In the genomic region with DNA sequence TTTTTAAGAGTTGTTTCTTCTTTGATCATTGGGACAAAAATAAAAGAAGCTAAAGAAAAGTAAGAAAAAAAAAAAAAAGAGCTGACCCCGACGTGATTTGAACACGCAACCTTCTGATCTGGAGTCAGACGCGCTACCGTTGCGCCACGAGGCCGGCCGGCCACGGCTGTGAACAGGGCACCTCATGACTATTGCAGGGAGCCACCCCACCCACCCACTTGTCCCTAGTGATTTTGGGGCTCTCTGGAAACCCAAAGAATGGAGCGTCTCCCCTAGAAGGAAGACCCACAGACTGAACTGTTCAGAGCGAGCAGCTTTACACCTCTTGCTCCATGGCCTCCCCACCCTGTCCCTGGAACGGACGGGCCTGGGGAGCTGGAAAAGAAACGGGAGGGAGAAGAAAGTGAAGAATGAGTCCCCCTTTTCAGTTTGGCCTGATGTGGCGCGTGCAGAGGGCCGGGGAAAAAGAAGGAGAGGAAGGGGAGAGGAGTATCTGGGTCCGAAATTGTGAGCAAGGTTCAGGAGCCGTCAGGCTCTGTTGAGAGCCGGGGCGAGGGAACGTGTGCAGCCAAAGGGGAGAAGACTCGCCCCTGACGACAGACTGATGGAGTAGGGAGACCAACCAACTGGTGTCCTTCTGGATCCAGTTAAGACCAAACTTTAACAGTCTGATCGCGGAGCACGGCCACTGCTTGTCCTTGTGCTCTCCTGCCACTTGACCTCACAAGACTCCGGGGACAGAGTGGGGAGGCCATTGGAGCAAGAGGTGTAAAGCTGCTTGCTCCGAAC, we compare ENCODE assay signal across 8 mouse cellular contexts. TPM values are rescaled to one million over a fixed set of nuclear protein-coding genes. Genes with fewer than 3 reads are reported as not detected.
DNase-seq lines count a peak whose midpoint lies in the region; ATAC-seq and TF ChIP-seq lines count a peak whose summit lies in the region.

No protein-coding gene starts in this region.

- peaks cover 36% of the 10 kb centered on the region for H3K4me1 ChIP-seq in embryonic facial prominence, embryonic 15.5 days
- peaks cover 42% of the 10 kb centered on the region for H3K4me1 ChIP-seq in heart, postnatal 0 days (ENCODE audit: control insufficient read depth, insufficient read depth)

- no peaks in the 10 kb centered on the region for H3K27me3 ChIP-seq in embryonic facial prominence, embryonic 15.5 days
- no peaks in the 10 kb centered on the region for H3K27me3 ChIP-seq in heart, postnatal 0 days (ENCODE audit: control insufficient read depth, insufficient read depth, low read length)

- ATAC-seq in embryonic facial prominence, embryonic 15.5 days (ENCODE audit: insufficient number of reproducible peaks, low FRiP score, low TSS enrichment, low read depth), result peak; percentile 56; the same call in 1 of the 2 replicates
- ATAC-seq in heart, postnatal 0 days (ENCODE audit: insufficient read depth, low read depth), result peak; percentile 29

- H3K9ac ChIP-seq in embryonic facial prominence, embryonic 15.5 days, result peak overlapping the region; percentile 57
- peak overlapping the region; percentile 83 for H3K9ac ChIP-seq in heart, postnatal 0 days (replicated peaks; ENCODE audit: low read depth, low read length)

- peak; percentile 87 for DNase-seq in CD4-positive helper T cell, adult 2 months (ENCODE audit: low read depth, low spot score)
- DNase-seq in adrenal gland, postnatal 36 days, result peak; percentile 82 to 88
- peak; percentile 62 for DNase-seq in heart, postnatal 0 days (ENCODE audit: low spot score)
- DNase-seq in layer of hippocampus, adult 2 months (ENCODE audit: low spot score in 2 of 2), result peak in 1 of 2 experiments; percentile 82
- peak; percentile 87 for DNase-seq in lung, postnatal 10 days
- DNase-seq in retina, postnatal 1 day, result peak; percentile 86
- peak; percentile 68 to 78 for DNase-seq in urinary bladder, adult 18-20 months (ENCODE audit: low spot score in 2 of 2)

- peak; percentile 42; the same call in 1 of the 2 replicates for TF ChIP-seq EP300 in heart, postnatal 0 days (IDR thresholded peaks at IDR 0.05; ENCODE audit: low read depth)

- no peaks in the 10 kb centered on the region for H3K36me3 ChIP-seq in embryonic facial prominence, embryonic 15.5 days
- no peaks in the 10 kb centered on the region for H3K36me3 ChIP-seq in heart, postnatal 0 days (replicated peaks; ENCODE audit: control insufficient read depth, insufficient read depth, low read length)

- H3K4me3 ChIP-seq in embryonic facial prominence, embryonic 15.5 days (replicated peaks), result peak overlapping the region; percentile 72
- peak overlapping the region; percentile 89 for H3K4me3 ChIP-seq in heart, postnatal 0 days (ENCODE audit: low read depth, low read length)
- peak overlapping the region; percentile 68 for H3K4me3 ChIP-seq in layer of hippocampus, adult 2 months

- H3K9me3 ChIP-seq in embryonic facial prominence, embryonic 15.5 days (replicated peaks), result no peaks in the 10 kb centered on the region
- H3K9me3 ChIP-seq in heart, postnatal 0 days (replicated peaks; ENCODE audit: control insufficient read depth, low read length), result no peaks in the 10 kb centered on the region

- under 1% methylated on average over 31 of the region's 31 CpGs for WGBS in embryonic facial prominence, embryonic 15.5 days
- WGBS in heart, postnatal 0 days, result under 1% methylated on average over 31 of the region's 31 CpGs

- TF ChIP-seq CTCF in heart, postnatal 0 days (IDR thresholded peaks at IDR 0.05; ENCODE audit: low read depth), result no peak
- TF ChIP-seq CTCF in layer of hippocampus, adult 2 months (conservative IDR thresholded peaks at IDR 0.05), result no peak

- H3K27ac ChIP-seq in embryonic facial prominence, embryonic 15.5 days (replicated peaks), result peak overlapping the region; percentile 90
- peak overlapping the region; percentile 93 for H3K27ac ChIP-seq in heart, postnatal 0 days (ENCODE audit: low read depth)
- peak overlapping the region; percentile 87 for H3K27ac ChIP-seq in layer of hippocampus, adult 2 months

- peak overlapping the region; percentile 73 for H3K4me2 ChIP-seq in embryonic facial prominence, embryonic 15.5 days (replicated peaks)
- H3K4me2 ChIP-seq in heart, postnatal 0 days (ENCODE audit: low read depth, low read length), result peak overlapping the region; percentile 87

RNA-seq across cellular contexts. Expression of a gene that starts 4.1 kb away (rescaled TPM):
- 10 to 100 TPM; 26.4 to 30.4 TPM for total RNA-seq in adrenal gland, postnatal 36 days (2021)
- 14.9 and 15.7 TPM in 2 replicates for polyA plus RNA-seq in embryonic facial prominence, embryonic 15.5 days (2015; fragmentation: Nextera tagmentation; extraction: Ambion mirVana)
- total RNA-seq in heart, postnatal 0 days (2014; rRNA removed; ENCODE audit: low replicate concordance), result 21.3 and 24.1 TPM in 2 replicates
- 12.1 and 13.0 TPM in 2 replicates for polyA plus RNA-seq in heart, postnatal 0 days (2015; fragmentation: Nextera tagmentation; extraction: Ambion mirVana)
- total RNA-seq in layer of hippocampus, adult 2 months (2021), result 10 to 100 TPM; 26.6 to 30.8 TPM

RNA-seq across cellular contexts. Expression of a gene that starts 7.0 kb away (rescaled TPM):
- total RNA-seq in adrenal gland, postnatal 36 days (2021), result 10 to 100 TPM; 13.5 to 17.5 TPM
- 102 and 137 TPM in 2 replicates for polyA plus RNA-seq in embryonic facial prominence, embryonic 15.5 days (2015; fragmentation: Nextera tagmentation; extraction: Ambion mirVana)
- total RNA-seq in heart, postnatal 0 days (2014; rRNA removed; ENCODE audit: low replicate concordance), result 10.9 and 25.5 TPM in 2 replicates
- 18.3 and 24.3 TPM in 2 replicates for polyA plus RNA-seq in heart, postnatal 0 days (2015; fragmentation: Nextera tagmentation; extraction: Ambion mirVana)
- 10 to 100 TPM; 20.3 to 21.6 TPM for total RNA-seq in layer of hippocampus, adult 2 months (2021)

RNA-seq across cellular contexts. Expression of a gene that starts 18.2 kb away (rescaled TPM):
- total RNA-seq in adrenal gland, postnatal 36 days (2021), result 1 to 10 TPM; 5.0 to 6.4 TPM
- 122 and 123 TPM in 2 replicates for polyA plus RNA-seq in embryonic facial prominence, embryonic 15.5 days (2015; fragmentation: Nextera tagmentation; extraction: Ambion mirVana)
- 21.4 and 54.6 TPM in 2 replicates for total RNA-seq in heart, postnatal 0 days (2014; rRNA removed; ENCODE audit: low replicate concordance)
- 19.5 and 19.9 TPM in 2 replicates for polyA plus RNA-seq in heart, postnatal 0 days (2015; fragmentation: Nextera tagmentation; extraction: Ambion mirVana)
- total RNA-seq in layer of hippocampus, adult 2 months (2021), result under 1 TPM; 0.54 to 0.79 TPM

RNA-seq across cellular contexts. Expression of a gene that starts 24.7 kb away (rescaled TPM):
- total RNA-seq in adrenal gland, postnatal 36 days (2021), result 100 to 1,000 TPM; 116 to 130 TPM
- polyA plus RNA-seq in embryonic facial prominence, embryonic 15.5 days (2015; fragmentation: Nextera tagmentation; extraction: Ambion mirVana), result 111 and 149 TPM in 2 replicates
- 25.2 and 27.9 TPM in 2 replicates for total RNA-seq in heart, postnatal 0 days (2014; rRNA removed; ENCODE audit: low replicate concordance)
- 59.2 and 62.1 TPM in 2 replicates for polyA plus RNA-seq in heart, postnatal 0 days (2015; fragmentation: Nextera tagmentation; extraction: Ambion mirVana)
- 1,000 to 10,000 TPM in 1 of 2 experiments, 100 to 1,000 TPM in 1; 988 to 1,016 TPM for total RNA-seq in layer of hippocampus, adult 2 months (2021)

RNA-seq across cellular contexts. Expression of a gene that starts 31.4 kb away (rescaled TPM):
- 100 to 1,000 TPM; 112 to 153 TPM for total RNA-seq in adrenal gland, postnatal 36 days (2021)
- polyA plus RNA-seq in embryonic facial prominence, embryonic 15.5 days (2015; fragmentation: Nextera tagmentation; extraction: Ambion mirVana), result 29.6 and 34.4 TPM in 2 replicates
- total RNA-seq in heart, postnatal 0 days (2014; rRNA removed; ENCODE audit: low replicate concordance), result 76.8 and 93.5 TPM in 2 replicates
- 8.1 and 9.7 TPM in 2 replicates for polyA plus RNA-seq in heart, postnatal 0 days (2015; fragmentation: Nextera tagmentation; extraction: Ambion mirVana)
- 10 to 100 TPM; 83.4 to 95.2 TPM for total RNA-seq in layer of hippocampus, adult 2 months (2021)
